Mouse (Mus musculus) ZHBTc4 (cell line): ENCODE results near the gene 9130213A22Rik.
"Not testable (repeated sequence)": the region's sequence is repeated elsewhere in the genome, so short reads cannot be mapped to it uniquely, and the experiment has no call there.

ENCODE experiments used
- DNase-seq: peaks from one replicate; pipeline ENCODE4 v3.0.0-alpha.2; 2011; ENCODE audit warnings: low read depth, low spot score

The 9130213A22Rik gene

GRCm38 (mm10) chr11:69093856-69094255 is 28.5 kb downstream of the 9130213A22Rik start:
- not testable (repeated sequence) for DNase-seq

- DNase-seq, result peak; percentile 57
These were observed 29.5 kb downstream of the 9130213A22Rik start for GRCm38 (mm10) chr11:69092871-69093270.

- peak; percentile 84 for DNase-seq
These were observed 30.0 kb downstream of the 9130213A22Rik start for GRCm38 (mm10) chr11:69092386-69092751.

- DNase-seq, result no peak
These were observed 30.6 kb downstream of the 9130213A22Rik start for GRCm38 (mm10) chr11:69091566-69092385.

GRCm38 (mm10) chr11:69090367-69090766 is 32.0 kb downstream of the 9130213A22Rik start:
- DNase-seq, result no peak

- no peak for DNase-seq
These were observed 32.6 kb downstream of the 9130213A22Rik start for GRCm38 (mm10) chr11:69089616-69090290.

- DNase-seq, result no peak
These were observed 33.4 kb downstream of the 9130213A22Rik start for GRCm38 (mm10) chr11:69088856-69089615.

GRCm38 (mm10) chr11:69088103-69088855 is 34.1 kb downstream of the 9130213A22Rik start, which contains the start of gene Vamp2:
TSS of gene Vamp2 (plus strand) at chr11:69088490.
- peak; percentile 93 for DNase-seq

- no peak for DNase-seq
These were observed 34.8 kb downstream of the 9130213A22Rik start for GRCm38 (mm10) chr11:69087597-69087996.

- DNase-seq, result peak; percentile 38
These were observed 35.3 kb downstream of the 9130213A22Rik start for GRCm38 (mm10) chr11:69087082-69087481.

GRCm38 (mm10) chr11:69086390-69086789 is 36.0 kb downstream of the 9130213A22Rik start:
- DNase-seq, result peak; percentile 35

GRCm38 (mm10) chr11:69085608-69086007 is 36.8 kb downstream of the 9130213A22Rik start:
- peak; percentile 56 for DNase-seq

- no peak for DNase-seq
These were observed 40.8 kb downstream of the 9130213A22Rik start for GRCm38 (mm10) chr11:69081613-69082012.

GRCm38 (mm10) chr11:69080855-69081222 is 41.5 kb downstream of the 9130213A22Rik start:
- peak; percentile 60 for DNase-seq

- no peak for DNase-seq
These were observed 42.1 kb downstream of the 9130213A22Rik start for GRCm38 (mm10) chr11:69080102-69080854.

- no peak for DNase-seq
These were observed 43.5 kb downstream of the 9130213A22Rik start for GRCm38 (mm10) chr11:69078805-69079438.

GRCm38 (mm10) chr11:69078041-69078440 is 44.3 kb downstream of the 9130213A22Rik start:
- no peak for DNase-seq

- DNase-seq, result no peak
These were observed 45.1 kb downstream of the 9130213A22Rik start for GRCm38 (mm10) chr11:69077316-69077715.

- DNase-seq, result no peak
These were observed 45.8 kb downstream of the 9130213A22Rik start for GRCm38 (mm10) chr11:69076572-69076971.
